Mouse (Mus musculus) lung, embryonic 16.5 days (tissue): Measurements from ENCODE around the gene Fpgs. TPM values are rescaled to one million over a fixed set of nuclear protein-coding genes. Genes with fewer than 3 reads are reported as not detected.

Experiments used
- ATAC-seq: fragments of 200-750 bp; cut with Nextera tagmentation; 2 replicates; pipeline ENCODE4 v1.8.0; 2017; ENCODE audit warnings: low read depth, mild to moderate bottlenecking, moderate library complexity
- H3K27ac ChIP-seq: fragments of 300-500 bp; sonication (generic); 2 replicates; pipeline ENCODE4 v1.5.1; 2014; ENCODE audit warnings: mild to moderate bottlenecking, control low read depth, low read length
- H3K27me3 ChIP-seq: fragments of 300-500 bp; sonication (generic); 2 replicates; pipeline ENCODE4 v1.6.1; 2014; ENCODE audit warnings: low read depth, low read length, mixed read lengths; ENCODE audit not compliant: control insufficient read depth, insufficient read depth
- H3K36me3 ChIP-seq: fragments of 300-500 bp; sonication (generic); 2 replicates; pipeline ENCODE4 v1.6.1; 2014; ENCODE audit warnings: low read length; ENCODE audit not compliant: control insufficient read depth, insufficient read depth
- H3K4me1 ChIP-seq: fragments of 300-500 bp; sonication (generic); replicated peaks from 2 replicates; pipeline ENCODE4 v1.6.1; 2014; ENCODE audit warnings: low read length, mixed read lengths; ENCODE audit not compliant: control insufficient read depth, insufficient read depth
- H3K4me2 ChIP-seq: fragments of 300-500 bp; sonication (generic); 2 replicates; pipeline ENCODE4 v1.6.1; 2014; ENCODE audit warnings: low read depth, low read length, control low read depth
- H3K4me3 ChIP-seq: fragments of 300-500 bp; sonication (generic); 2 replicates; pipeline ENCODE4 v1.5.1; 2014; ENCODE audit warnings: mild to moderate bottlenecking, low read length, control low read depth
- H3K9ac ChIP-seq: fragments of 300-500 bp; sonication (generic); 2 replicates; pipeline ENCODE4 v1.6.1; 2014; ENCODE audit warnings: low read length, control low read depth
- H3K9me3 ChIP-seq: fragments of 300-500 bp; sonication (generic); 2 replicates; pipeline ENCODE4 v1.6.1; 2016; ENCODE audit warnings: low read length; ENCODE audit not compliant: control insufficient read depth
- WGBS: fragments of 180-500 bp; shearing (Covaris S2); extraction: QIAGEN DNeasy Blood & Tissue Kit; methylation state at CpG from one replicate; pipeline ENCODE4 v1.1.7; 2014; 5-methylcytosine and 5-hydroxymethylcytosine counted together
- polyA plus RNA-seq: library from polyadenylated mRNA; unstranded; fragments of >200 nt; fragmentation: Nextera tagmentation; extraction: Ambion mirVana; gene quantifications from 2 replicates; pipeline ENCODE4 v1.2.1, GENCODE M21; 2015

The Fpgs gene
- polyA plus RNA-seq, 1 experiment from 2014 or later: 25.5 TPM

DNA sequence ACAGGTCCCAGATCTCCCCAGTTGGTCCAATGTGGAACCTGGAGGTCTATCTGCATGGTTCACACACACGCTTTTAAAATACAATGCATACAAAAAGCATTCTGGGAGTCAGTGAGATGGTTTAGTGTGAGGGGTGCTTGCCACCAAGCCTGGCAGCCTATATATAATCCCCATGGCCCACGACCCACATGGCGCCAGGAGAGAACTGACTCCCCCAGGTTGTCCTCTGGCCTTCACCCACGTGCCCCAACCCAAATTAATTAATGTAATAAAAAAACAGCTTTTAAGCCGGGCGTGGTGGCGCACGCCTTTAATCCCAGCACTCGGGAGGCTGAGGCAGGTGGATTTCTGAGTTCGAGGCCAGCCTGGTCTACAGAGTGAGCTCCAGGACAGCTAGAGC, 20.2 kb downstream of the Fpgs start:
- Histone ChIP-seq H3K9ac (no peak overlapping the region), H3K4me2 (no peak overlapping the region), H3K9me3 (no peaks in the 10 kb centered on the region), H3K27ac (no peak overlapping the region), H3K27me3 (no peaks in the 10 kb centered on the region), H3K4me3 (no peak overlapping the region), H3K4me1 (peaks cover 5% of the 10 kb centered on the region; the same call in 1 of the 2 replicates), H3K36me3 (peaks cover 47% of the 10 kb centered on the region)
- no peak for ATAC-seq
- whole genome bisulfite sequencing: 89% methylated on average over 10 of the region's 10 CpGs

DNA sequence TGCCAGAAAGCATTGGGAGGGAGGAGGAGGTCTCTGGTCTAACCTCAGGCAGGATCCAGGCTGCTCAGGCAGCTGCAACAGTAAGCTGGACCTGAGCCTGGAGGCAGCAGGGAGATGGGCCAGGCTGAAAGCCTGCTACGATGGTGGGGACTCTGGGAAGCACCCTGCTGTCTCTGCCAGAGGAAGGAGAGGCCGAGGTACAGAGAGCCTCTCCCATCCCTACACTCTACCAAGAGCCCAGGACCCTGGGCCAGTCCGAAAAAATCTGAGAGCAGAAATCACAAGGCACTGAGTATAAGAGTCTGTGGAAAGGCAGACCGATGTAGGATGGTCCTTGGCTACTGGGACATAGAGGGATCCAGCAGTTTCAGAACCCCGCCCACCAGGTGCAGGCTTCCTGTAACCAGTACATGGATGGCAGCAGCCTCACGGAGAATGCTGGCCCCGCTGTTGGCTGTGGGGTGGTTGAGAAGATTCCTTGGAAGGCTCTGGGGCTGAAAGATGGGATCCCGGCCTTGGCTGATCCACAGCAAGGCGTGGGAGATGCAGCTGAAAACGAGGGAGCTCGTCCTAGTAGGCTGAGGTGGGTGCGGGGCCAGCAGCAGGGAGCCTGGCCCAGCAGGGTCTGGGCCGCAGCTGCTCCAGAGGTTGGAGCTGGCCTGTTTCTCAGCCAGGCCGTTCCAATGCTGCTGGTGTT, 21.1 kb downstream of the Fpgs start:
- WGBS: 83% methylated on average over 14 of the region's 14 CpGs

DNA sequence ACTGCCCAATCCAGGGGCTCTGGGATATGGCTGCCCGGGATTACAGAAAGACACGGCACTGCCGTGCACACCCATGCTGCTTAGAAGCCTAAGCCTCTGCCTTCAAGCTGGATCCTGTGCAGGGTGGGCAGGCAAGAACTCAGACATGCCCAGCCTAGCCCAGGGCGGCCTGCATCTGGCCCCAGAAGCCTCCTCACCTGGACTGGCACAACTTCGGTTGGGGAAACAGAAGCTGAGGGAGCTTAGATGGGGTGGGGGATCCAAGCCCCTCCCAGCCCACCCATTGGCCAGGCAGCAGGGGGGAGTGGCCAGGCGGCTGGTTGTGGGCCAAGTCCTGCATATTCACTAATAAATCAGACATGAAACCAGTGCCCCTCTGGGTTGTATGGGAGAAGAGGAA, 22.2 kb downstream of the Fpgs start:
- WGBS: 58% methylated on average over 6 of the region's 6 CpGs
- Histone ChIP-seq H3K4me3 (no peak overlapping the region), H3K27me3 (no peaks in the 10 kb centered on the region), H3K4me2 (no peak overlapping the region), H3K9me3 (no peaks in the 10 kb centered on the region), H3K9ac (no peak overlapping the region), H3K27ac (no peak overlapping the region), H3K4me1 (peaks cover 5% of the 10 kb centered on the region; the same call in 1 of the 2 replicates), H3K36me3 (peaks cover 43% of the 10 kb centered on the region)
- ATAC-seq: no peak

More for the DNA sequence above, 21.1 kb downstream of the Fpgs start:
- Histone ChIP-seq H3K9ac (no peak overlapping the region), H3K27me3 (no peaks in the 10 kb centered on the region), H3K4me2 (no peak overlapping the region), H3K9me3 (no peaks in the 10 kb centered on the region), H3K4me1 (peaks cover 5% of the 10 kb centered on the region; the same call in 1 of the 2 replicates), H3K36me3 (peaks cover 51% of the 10 kb centered on the region), H3K27ac (no peak overlapping the region), H3K4me3 (no peak overlapping the region)
- ATAC-seq: no peak

DNA sequence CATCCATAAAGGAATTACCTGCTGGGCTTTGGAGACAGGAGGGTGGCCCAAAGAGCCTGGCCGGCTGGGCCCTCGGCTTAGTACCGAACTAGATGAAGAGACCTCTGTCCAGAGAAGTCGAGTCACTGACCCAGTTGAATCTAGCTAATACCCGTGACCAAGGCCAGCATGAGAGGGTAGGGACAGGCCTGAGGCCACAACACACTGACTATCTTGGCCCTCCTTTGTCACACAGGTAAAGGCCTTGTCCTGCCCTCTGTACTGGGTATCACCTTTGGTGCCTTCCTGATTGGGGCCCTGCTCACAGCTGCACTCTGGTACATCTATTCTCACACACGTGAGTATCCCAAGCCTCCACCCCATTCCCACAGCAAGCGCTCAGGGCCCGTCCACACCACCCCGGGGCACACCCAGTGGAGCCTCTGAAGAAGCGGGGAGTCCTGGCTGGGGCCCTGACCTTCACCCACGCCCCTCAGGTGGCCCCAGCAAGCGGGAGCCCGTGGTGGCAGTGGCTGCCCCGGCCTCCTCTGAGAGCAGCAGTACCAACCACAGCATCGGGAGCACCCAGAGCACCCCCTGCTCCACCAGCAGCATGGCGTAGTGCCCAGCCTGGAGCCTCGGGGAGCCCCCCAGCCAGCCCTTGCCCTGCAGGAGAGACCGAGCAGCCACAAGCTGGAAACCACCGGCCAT, 22.8 kb downstream of the Fpgs start:
- no peak for ATAC-seq
- Histone ChIP-seq H3K4me1 (peaks cover 5% of the 10 kb centered on the region; the same call in 1 of the 2 replicates), H3K4me2 (no peak overlapping the region), H3K9me3 (no peaks in the 10 kb centered on the region), H3K27ac (no peak overlapping the region), H3K4me3 (no peak overlapping the region), H3K36me3 (peaks cover 39% of the 10 kb centered on the region), H3K27me3 (no peaks in the 10 kb centered on the region), H3K9ac (no peak overlapping the region)
- WGBS: 87% methylated on average over 19 of the region's 19 CpGs

DNA sequence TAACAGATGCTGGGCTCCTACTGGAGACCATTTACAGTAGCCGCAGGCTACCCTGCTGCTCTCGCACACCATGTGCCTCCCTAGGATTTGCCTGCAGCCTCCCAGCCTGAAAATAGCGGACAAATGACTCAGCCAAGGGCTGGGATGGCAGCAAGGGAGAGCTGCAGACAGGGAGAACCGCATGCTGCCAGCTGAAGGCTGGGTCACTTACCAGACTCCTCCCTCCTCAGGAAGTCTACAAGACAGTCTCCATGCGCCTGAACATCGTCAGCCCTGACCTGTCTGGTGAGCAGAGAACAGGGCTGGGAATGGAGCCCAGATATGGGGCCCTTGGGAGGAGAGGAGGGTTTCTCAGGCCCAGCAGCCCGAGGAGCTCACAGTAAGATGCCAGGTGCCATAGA, 23.9 kb downstream of the Fpgs start:
- WGBS: 29% methylated on average over 7 of the region's 7 CpGs
- peak; percentile 63 for ATAC-seq
- Histone ChIP-seq H3K36me3 (peaks cover 40% of the 10 kb centered on the region), H3K4me1 (peaks cover 5% of the 10 kb centered on the region; the same call in 1 of the 2 replicates), H3K4me2 (no peak overlapping the region), H3K9me3 (no peaks in the 10 kb centered on the region; the same call in 1 of the 2 replicates), H3K9ac (no peak overlapping the region; the same call in 1 of the 2 replicates), H3K27ac (no peak overlapping the region), H3K4me3 (no peak overlapping the region), H3K27me3 (no peaks in the 10 kb centered on the region)

DNA sequence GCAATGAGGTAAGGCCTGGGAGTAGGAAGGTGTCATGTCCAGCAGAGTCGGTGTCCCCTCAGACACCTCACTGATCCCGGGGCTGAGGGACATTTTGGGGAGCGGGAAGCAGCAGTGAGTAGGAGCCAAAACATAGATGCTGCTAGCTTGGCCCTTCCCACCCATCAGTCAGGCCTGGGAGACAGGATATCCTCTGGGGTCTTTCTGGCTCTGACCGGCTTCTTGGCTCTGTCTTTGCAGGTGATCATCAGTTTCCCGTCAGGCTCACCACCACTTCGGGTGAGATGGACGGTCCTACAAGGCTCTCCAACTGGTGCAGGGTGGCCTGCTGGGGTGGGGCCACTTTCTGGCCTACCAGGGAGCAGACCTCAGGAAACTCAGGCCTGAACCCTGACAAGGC, 26.3 kb downstream of the Fpgs start:
- no peak overlapping the region for H3K4me2 ChIP-seq
- H3K9me3 ChIP-seq: no peaks in the 10 kb centered on the region; the same call in 1 of the 2 replicates
- ATAC-seq: no peak
- no peaks in the 10 kb centered on the region for H3K27me3 ChIP-seq
- no peak overlapping the region for H3K27ac ChIP-seq
- no peak overlapping the region for H3K9ac ChIP-seq
- 79% methylated on average over 7 of the region's 7 CpGs for WGBS
- H3K4me3 ChIP-seq: no peak overlapping the region
- H3K4me1 ChIP-seq: peaks cover 7% of the 10 kb centered on the region; the same call in 1 of the 2 replicates
- H3K36me3 ChIP-seq: peaks cover 44% of the 10 kb centered on the region

DNA sequence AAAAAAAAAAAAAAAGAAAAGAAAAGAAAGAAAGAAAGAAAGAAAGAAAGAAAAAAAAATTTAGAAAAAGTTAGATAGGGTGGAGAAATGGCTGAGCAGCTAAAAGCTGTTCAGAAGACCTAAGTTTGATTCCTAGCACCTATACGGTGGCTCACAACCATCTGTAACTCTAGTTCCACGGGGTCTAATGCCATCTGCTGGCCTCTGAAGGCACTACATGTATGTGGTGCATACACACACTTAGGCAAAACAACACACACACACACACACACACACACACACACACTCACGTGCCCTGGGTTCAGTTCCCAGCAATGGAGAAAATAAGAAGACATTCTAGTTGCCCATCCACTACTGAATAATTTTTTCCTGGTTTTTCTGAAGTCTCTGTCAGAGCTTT, 27.1 kb downstream of the Fpgs start:
- H3K27me3 ChIP-seq: no peaks in the 10 kb centered on the region
- ATAC-seq: no peak
- no peak overlapping the region for H3K27ac ChIP-seq
- H3K9ac ChIP-seq: no peak overlapping the region
- no peak overlapping the region for H3K4me3 ChIP-seq
- peaks cover 38% of the 10 kb centered on the region for H3K36me3 ChIP-seq
- WGBS: 86% methylated on average over 3 of the region's 3 CpGs
- H3K4me2 ChIP-seq: no peak overlapping the region
- H3K9me3 ChIP-seq: no peaks in the 10 kb centered on the region; the same call in 1 of the 2 replicates
- H3K4me1 ChIP-seq: peaks cover 7% of the 10 kb centered on the region; the same call in 1 of the 2 replicates

DNA sequence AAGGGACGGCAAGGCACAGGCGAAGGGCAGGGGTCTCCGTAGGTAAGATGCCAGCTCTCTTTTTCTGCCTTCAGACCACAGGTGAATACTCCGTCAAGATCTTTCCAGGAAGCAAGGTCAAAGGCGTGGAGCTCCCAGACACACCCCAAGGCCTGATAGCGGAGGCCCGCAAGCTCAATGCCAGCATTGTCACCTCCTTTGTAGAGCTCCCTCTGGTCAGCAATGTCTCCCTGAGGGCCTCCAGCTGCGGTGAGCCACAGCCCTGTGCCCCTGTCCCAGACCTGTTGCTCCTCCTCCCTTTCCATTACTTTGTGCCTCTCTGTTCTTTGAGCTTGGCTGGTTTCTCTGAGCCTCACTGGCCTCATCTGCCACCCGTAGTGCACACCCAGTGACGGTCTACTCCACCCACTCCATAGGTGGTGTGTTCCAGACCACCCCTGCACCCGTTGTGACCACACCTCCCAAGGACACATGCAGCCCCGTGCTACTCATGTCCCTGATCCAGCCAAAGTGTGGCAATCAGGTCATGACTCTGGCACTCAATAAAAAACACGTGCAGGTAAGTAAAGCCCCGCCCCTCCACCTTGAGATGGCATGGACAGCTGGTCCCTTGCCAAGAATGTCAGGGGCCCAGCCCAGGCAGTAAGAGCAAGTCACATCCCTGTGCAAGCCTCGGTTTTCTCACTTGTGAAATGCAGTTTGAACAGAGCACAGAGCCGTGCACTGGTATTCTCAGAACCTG, 30.6 kb downstream of the Fpgs start:
- peak; percentile 80 for ATAC-seq
- Histone ChIP-seq H3K4me3 (no peak overlapping the region), H3K27ac (no peak overlapping the region), H3K9me3 (no peaks in the 10 kb centered on the region; the same call in 1 of the 2 replicates), H3K9ac (no peak overlapping the region), H3K4me1 (peaks cover 2% of the 10 kb centered on the region; the same call in 1 of the 2 replicates), H3K4me2 (no peak overlapping the region), H3K27me3 (no peaks in the 10 kb centered on the region), H3K36me3 (peaks cover 39% of the 10 kb centered on the region)
- 69% methylated on average over 16 of the region's 16 CpGs for WGBS
